Mouse (Mus musculus) intestine, embryonic 16.5 days (tissue): ENCODE measurements around the gene Lsr. TPM values are rescaled to one million over a fixed set of nuclear protein-coding genes. Genes with fewer than 3 reads are reported as not detected.

ENCODE experiments used
- polyA plus RNA-seq: library from polyadenylated mRNA; unstranded; fragments of >200 nt; fragmentation: Nextera tagmentation; extraction: Ambion mirVana; gene quantifications from 2 replicates; pipeline ENCODE4 v1.2.1, GENCODE M21; 2015

The Lsr gene
- polyA plus RNA-seq, 1 experiment from 2014 or later, result 164 TPM

Other genes starting within 250 kb of the Lsr start
- 242 and 249 TPM in 2 replicates for gene Tmem147, start 243.9 kb downstream of the Lsr start, polyA plus RNA-seq
- gene Gapdhs, start 229.8 kb downstream of the Lsr start, polyA plus RNA-seq, result 0.32 TPM in 1 of 2 replicates, not detected in the other
- gene Sbsn, start 222.0 kb downstream of the Lsr start, polyA plus RNA-seq, result 0.89 and 1.6 TPM in 2 replicates
- 4.4 and 5.8 TPM in 2 replicates for gene Dmkn, start 209.7 kb downstream of the Lsr start, polyA plus RNA-seq
- gene Krtdap, start 185.6 kb downstream of the Lsr start, polyA plus RNA-seq, result 1.5 and 3.4 TPM in 2 replicates
- 10.9 and 11.7 TPM in 2 replicates for gene Ffar2, start 149.7 kb downstream of the Lsr start, polyA plus RNA-seq
- gene Ffar3, start 117.3 kb downstream of the Lsr start, polyA plus RNA-seq, result 0.78 TPM in 2 replicates
- 0.35 and 0.37 TPM in 2 replicates for gene Ffar1, start 111.9 kb downstream of the Lsr start, polyA plus RNA-seq
- gene Cd22, start 93.1 kb downstream of the Lsr start, polyA plus RNA-seq, result 0.62 and 0.70 TPM in 2 replicates
- gene Mag, start 58.6 kb downstream of the Lsr start, polyA plus RNA-seq, result 0.31 TPM in 2 replicates
- gene Hamp2, start 48.8 kb downstream of the Lsr start, polyA plus RNA-seq, result not detected in 2 replicates
- gene Hamp, start 29.4 kb downstream of the Lsr start, polyA plus RNA-seq, result not detected in 2 replicates
- 12.9 and 13.3 TPM in 2 replicates for gene Usf2, start 16.7 kb downstream of the Lsr start, polyA plus RNA-seq
- 12.8 and 13.7 TPM in 2 replicates for gene Fam187b, start 326 bp upstream of the Lsr start, polyA plus RNA-seq
- 22.5 and 26.9 TPM in 2 replicates for gene Fxyd5, start 69.0 kb upstream of the Lsr start, polyA plus RNA-seq
- gene Fxyd7, start 78.0 kb upstream of the Lsr start, polyA plus RNA-seq, result 20.1 and 22.0 TPM in 2 replicates
- 62.6 and 71.9 TPM in 2 replicates for gene Fxyd1, start 83.7 kb upstream of the Lsr start, polyA plus RNA-seq
- gene Lgi4, start 85.9 kb upstream of the Lsr start, polyA plus RNA-seq, result 0.83 and 1.4 TPM in 2 replicates
- 71.2 and 73.7 TPM in 2 replicates for gene Fxyd3, start 103.2 kb upstream of the Lsr start, polyA plus RNA-seq
- 66.4 and 73.6 TPM in 2 replicates for gene Hpn, start 141.8 kb upstream of the Lsr start, polyA plus RNA-seq
- gene Scn1b, start 153.5 kb upstream of the Lsr start, polyA plus RNA-seq, result 0.16 and 1.0 TPM in 2 replicates
- gene Gramd1a, start 182.4 kb upstream of the Lsr start, polyA plus RNA-seq, result 38.5 and 39.7 TPM in 2 replicates